ENCODE assay signal across 36 mouse cellular contexts in the genomic region with DNA sequence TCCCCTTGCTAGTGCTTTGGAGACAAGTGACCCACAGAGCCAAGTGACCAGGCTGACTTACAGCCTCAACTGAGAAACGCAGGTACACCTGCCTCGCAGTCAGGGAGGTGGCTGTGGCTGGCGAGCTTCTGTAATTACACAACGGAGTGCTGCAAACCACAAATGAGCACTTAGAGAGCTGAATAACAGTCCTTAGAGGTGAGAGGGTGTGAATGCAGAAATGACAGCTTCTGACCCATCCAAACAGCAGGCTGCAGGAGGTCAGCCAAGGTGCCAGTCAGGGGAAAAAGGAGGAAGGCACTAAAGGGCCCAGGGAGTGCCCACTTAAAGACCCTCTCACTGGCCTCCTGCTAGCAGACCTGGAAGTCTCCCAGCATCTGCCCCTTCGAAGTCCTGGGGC. TPM values are rescaled to one million over a fixed set of nuclear protein-coding genes. Genes with fewer than 3 reads are reported as not detected.
"Had no signal": no experiment of that assay in that cellular context is flagged by ENCODE, and none has a peak within 500 bp of the region (broad histone marks: within the 10 kb centered on the region; RNA-seq: fewer than 3 reads in every experiment).

No protein-coding gene starts in this region.

- H3K4me3 ChIP-seq: gastrocnemius, adult 2 months; heart, embryonic 10.5 days; heart, embryonic 12.5 days; hindbrain, embryonic 10.5 days; hindbrain, embryonic 12.5 days; intestine, embryonic 15.5 days; layer of hippocampus, adult 2 months; left cerebral cortex, adult 2 months; limb, embryonic 10.5 days; limb, embryonic 12.5 days had no signal

- H3K4me1 ChIP-seq: heart, embryonic 10.5 days; heart, embryonic 12.5 days; hindbrain, embryonic 10.5 days; hindbrain, embryonic 12.5 days; intestine, embryonic 15.5 days; limb, embryonic 10.5 days; limb, embryonic 12.5 days had no signal

- ATAC-seq: hindbrain, embryonic 16.5 days; inflammation-experienced regulatory T-cells, adult 6 months; intestine, embryonic 15.5 days; intestine, postnatal 0 days had no signal

- DNase-seq: gastrocnemius, adult 2 months; gastrocnemius, postnatal 10 days; gastrocnemius, postnatal 25 days; heart, adult 18-20 months; heart, postnatal 10 days; heart, postnatal 4 days; kidney, adult 18-20 months; kidney, adult 8-10 months; kidney, postnatal 10 days; kidney, postnatal 25 days; kidney, postnatal 4 days had no signal

RNA-seq across cellular contexts. Expression of a gene that starts 12.0 kb away (rescaled TPM):
- total RNA-seq: gastrocnemius, adult 2 months; gastrocnemius, postnatal 10 days; gastrocnemius, postnatal 25 days; granulocyte monocyte progenitor cell, adult 5-6 weeks; heart, postnatal 10 days; heart, postnatal 25 days; heart, postnatal 4 days; layer of hippocampus, postnatal 10 days; left cerebral cortex, adult 2 months; left cerebral cortex, postnatal 14 days; left cerebral cortex, postnatal 36 days had no signal
- polyA plus RNA-seq: frontal cortex, adult 2 months; heart, embryonic 14.5 days; hindbrain, embryonic 14.5 days; inflammation-experienced regulatory T-cells, adult 6 months; kidney, embryonic 14.5 days had no signal

RNA-seq across cellular contexts. Expression of a gene that starts 18.2 kb away (rescaled TPM):
- total RNA-seq: gastrocnemius, adult 2 months; gastrocnemius, postnatal 25 days; granulocyte monocyte progenitor cell, adult 5-6 weeks; heart, adult 18-20 months; heart, adult 8-10 months; heart, postnatal 10 days; heart, postnatal 25 days; heart, postnatal 4 days; layer of hippocampus, adult 2 months; layer of hippocampus, postnatal 10 days; layer of hippocampus, postnatal 25 days; left cerebral cortex, adult 2 months; left cerebral cortex, postnatal 14 days; left cerebral cortex, postnatal 36 days had no signal
- polyA plus RNA-seq: frontal cortex, adult 2 months; heart, embryonic 10.5 days; heart, embryonic 12.5 days; heart, embryonic 14.5 days; hindbrain, embryonic 10.5 days; hindbrain, embryonic 12.5 days; inflammation-experienced regulatory T-cells, adult 6 months; intestine, embryonic 15.5 days; intestine, postnatal 0 days; kidney, embryonic 14.5 days; kidney, embryonic 16.5 days; limb, embryonic 10.5 days; limb, embryonic 12.5 days had no signal

RNA-seq across cellular contexts. Expression of a gene that starts 30.6 kb away (rescaled TPM):
- total RNA-seq: gastrocnemius, adult 2 months; gastrocnemius, postnatal 10 days; gastrocnemius, postnatal 25 days; granulocyte monocyte progenitor cell, adult 5-6 weeks; heart, adult 18-20 months; heart, adult 8-10 months; heart, postnatal 10 days; heart, postnatal 25 days; heart, postnatal 4 days; layer of hippocampus, adult 2 months; layer of hippocampus, postnatal 10 days; layer of hippocampus, postnatal 25 days; left cerebral cortex, adult 2 months; left cerebral cortex, postnatal 14 days; left cerebral cortex, postnatal 36 days had no signal
- polyA plus RNA-seq: frontal cortex, adult 2 months; heart, embryonic 12.5 days; heart, embryonic 14.5 days; hindbrain, embryonic 10.5 days; hindbrain, embryonic 12.5 days; hindbrain, embryonic 14.5 days; inflammation-experienced regulatory T-cells, adult 6 months; kidney, embryonic 14.5 days had no signal

RNA-seq across cellular contexts. Expression of a gene that starts 44.6 kb away (rescaled TPM):
- total RNA-seq: gastrocnemius, adult 2 months; gastrocnemius, postnatal 10 days; gastrocnemius, postnatal 25 days; granulocyte monocyte progenitor cell, adult 5-6 weeks; heart, adult 18-20 months; heart, adult 8-10 months; heart, postnatal 25 days; layer of hippocampus, adult 2 months; layer of hippocampus, postnatal 10 days; layer of hippocampus, postnatal 25 days; left cerebral cortex, adult 2 months; left cerebral cortex, postnatal 14 days; left cerebral cortex, postnatal 36 days had no signal
- polyA plus RNA-seq: frontal cortex, adult 2 months; heart, embryonic 10.5 days; heart, embryonic 12.5 days; heart, embryonic 14.5 days; hindbrain, embryonic 10.5 days; hindbrain, embryonic 12.5 days; hindbrain, embryonic 14.5 days; hindbrain, embryonic 16.5 days; intestine, embryonic 15.5 days; kidney, embryonic 14.5 days; kidney, embryonic 16.5 days; limb, embryonic 10.5 days; limb, embryonic 12.5 days; limb, embryonic 14.5 days had no signal
